Comparison of ENCODE assay signal across 7 mouse cellular contexts in the genomic region with DNA sequence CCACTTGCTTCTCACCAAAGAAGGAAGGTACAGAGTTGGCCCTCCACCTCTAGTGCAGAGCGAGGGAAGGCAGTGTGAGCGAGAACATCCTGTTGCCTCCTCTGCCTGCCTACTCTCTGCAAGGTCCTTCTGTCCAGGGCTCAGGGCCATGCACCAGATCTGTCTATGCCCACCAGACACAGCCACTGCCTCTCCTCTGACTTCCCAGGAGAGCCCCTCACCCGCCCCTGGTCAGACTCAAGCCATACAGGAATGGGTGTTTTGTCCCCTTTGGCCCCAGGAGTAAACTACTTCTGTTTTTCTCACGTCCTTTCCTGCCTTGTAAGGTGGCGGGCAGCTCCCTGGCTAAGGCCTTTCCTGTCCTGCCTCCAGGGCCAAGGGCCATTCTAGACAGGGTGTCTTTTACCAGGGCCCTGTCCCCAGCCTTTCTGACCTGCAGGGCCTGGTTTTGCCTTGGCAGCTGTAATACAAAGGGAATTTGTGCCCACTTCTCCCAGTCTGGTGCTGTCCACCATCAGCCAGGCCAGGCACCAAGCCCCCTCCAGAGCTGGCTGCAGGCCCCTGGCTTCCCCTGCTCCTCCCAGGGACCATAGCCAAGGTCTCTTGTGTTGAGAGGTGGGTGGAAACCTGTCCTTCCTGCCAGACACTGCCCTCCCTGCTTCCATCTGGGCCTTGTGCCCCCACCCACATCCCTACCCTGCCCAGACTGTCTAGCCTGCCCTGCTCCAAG. TPM values are rescaled to one million over a fixed set of nuclear protein-coding genes. Genes with fewer than 3 reads are reported as not detected.
DNase-seq lines count a peak whose midpoint lies in the region; ATAC-seq and TF ChIP-seq lines count a peak whose summit lies in the region.

No protein-coding gene starts in this region.

- peak; percentile 72 to 76 for DNase-seq in lung, adult 18-20 months
- DNase-seq in lung, postnatal 25 days (ENCODE audit: low spot score): no peak
- peak; percentile 59 for DNase-seq in brain, embryonic 14.5 days (ENCODE audit: low read depth)
- peak; percentile 67 for DNase-seq in lung, postnatal 10 days
- no peak for DNase-seq in embryo, embryonic 10 days (ENCODE audit: low spot score)

- TF ChIP-seq CTCF in brain, embryonic 14.5 days (IDR thresholded peaks at IDR 0.05; ENCODE audit: borderline replicate concordance, extremely low read depth, insufficient read depth, insufficient read length): no peak

- H3K27ac ChIP-seq in embryonic facial prominence, embryonic 13.5 days: peak overlapping the region; percentile 36; the same call in 1 of the 2 replicates
- H3K27ac ChIP-seq in hindbrain, embryonic 13.5 days: peak overlapping the region; percentile 49; the same call in 1 of the 2 replicates

- H3K4me2 ChIP-seq in embryonic facial prominence, embryonic 13.5 days: no peak overlapping the region
- H3K4me2 ChIP-seq in hindbrain, embryonic 13.5 days: no peak overlapping the region

- TF ChIP-seq POLR2A in brain, embryonic 14.5 days (IDR thresholded peaks at IDR 0.05; ENCODE audit: borderline replicate concordance, extremely low read depth, insufficient read depth, insufficient read length, poor library complexity, severe bottlenecking): no peak

- ATAC-seq in embryonic facial prominence, embryonic 13.5 days (ENCODE audit: insufficient number of reproducible peaks, insufficient read depth, low FRiP score, low TSS enrichment, low read depth): no peak
- no peak for ATAC-seq in hindbrain, embryonic 13.5 days (ENCODE audit: low FRiP score)

- 70% methylated on average over 5 of the region's 5 CpGs for WGBS in embryonic facial prominence, embryonic 13.5 days
- WGBS in hindbrain, embryonic 13.5 days: 77% methylated on average over 5 of the region's 5 CpGs

- H3K4me3 ChIP-seq in embryonic facial prominence, embryonic 13.5 days: no peak overlapping the region
- no peak overlapping the region for H3K4me3 ChIP-seq in hindbrain, embryonic 13.5 days

- H3K36me3 ChIP-seq in embryonic facial prominence, embryonic 13.5 days: peaks cover 35% of the 10 kb centered on the region
- H3K36me3 ChIP-seq in hindbrain, embryonic 13.5 days: peaks cover 34% of the 10 kb centered on the region

- peak overlapping the region; percentile 46 for H3K9ac ChIP-seq in embryonic facial prominence, embryonic 13.5 days
- no peak overlapping the region for H3K9ac ChIP-seq in hindbrain, embryonic 13.5 days

- no peaks in the 10 kb centered on the region for H3K9me3 ChIP-seq in embryonic facial prominence, embryonic 13.5 days
- H3K9me3 ChIP-seq in hindbrain, embryonic 13.5 days: no peaks in the 10 kb centered on the region

- H3K4me1 ChIP-seq in embryonic facial prominence, embryonic 13.5 days: peaks cover 53% of the 10 kb centered on the region
- peaks cover 39% of the 10 kb centered on the region for H3K4me1 ChIP-seq in hindbrain, embryonic 13.5 days (replicated peaks)

- H3K27me3 ChIP-seq in embryonic facial prominence, embryonic 13.5 days: no peaks in the 10 kb centered on the region
- peaks cover 11% of the 10 kb centered on the region for H3K27me3 ChIP-seq in hindbrain, embryonic 13.5 days

RNA-seq across cellular contexts. Expression of gene Bcl9l, which starts 28.4 kb away (rescaled TPM):
- polyA plus RNA-seq in brain, embryonic 14.5 days (2012; rRNA removed): 14.4 and 35.5 TPM in 2 replicates
- 18.2 and 19.3 TPM in 2 replicates for polyA plus RNA-seq in embryonic facial prominence, embryonic 13.5 days (2015; fragmentation: Nextera tagmentation; extraction: Ambion mirVana)
- 8.6 TPM in 2 replicates for polyA plus RNA-seq in hindbrain, embryonic 13.5 days (2015; fragmentation: Nextera tagmentation; extraction: Ambion mirVana)

RNA-seq across cellular contexts. Expression of gene Cxcr5, which starts 50.6 kb away (rescaled TPM):
- 0.03 and 0.04 TPM in 2 replicates for polyA plus RNA-seq in brain, embryonic 14.5 days (2012; rRNA removed)
- polyA plus RNA-seq in embryonic facial prominence, embryonic 13.5 days (2015; fragmentation: Nextera tagmentation; extraction: Ambion mirVana): 0.10 TPM in 1 of 2 replicates, not detected in the other
- 0.10 TPM in 1 of 2 replicates, not detected in the other for polyA plus RNA-seq in hindbrain, embryonic 13.5 days (2015; fragmentation: Nextera tagmentation; extraction: Ambion mirVana)

RNA-seq across cellular contexts. Expression of gene Upk2, which starts 56.3 kb away (rescaled TPM):
- polyA plus RNA-seq in brain, embryonic 14.5 days (2012; rRNA removed): 0.08 TPM in 1 of 2 replicates, not detected in the other
- 2.8 and 2.9 TPM in 2 replicates for polyA plus RNA-seq in embryonic facial prominence, embryonic 13.5 days (2015; fragmentation: Nextera tagmentation; extraction: Ambion mirVana)
- polyA plus RNA-seq in hindbrain, embryonic 13.5 days (2015; fragmentation: Nextera tagmentation; extraction: Ambion mirVana): not detected in 2 replicates

Comparison
In these comparisons a context has a peak if more than half of its experiments do, and no peak if none do; other contexts are left out.
1. DNase-seq: peak in lung, adult 18-20 months (2 of 2), brain, embryonic 14.5 days (single experiment) and lung, postnatal 10 days (single experiment); none in lung, postnatal 25 days (single experiment) and embryo, embryonic 10 days (single experiment).